Mouse (Mus musculus): Measurements from ENCODE around the gene Myh3.

DNA sequence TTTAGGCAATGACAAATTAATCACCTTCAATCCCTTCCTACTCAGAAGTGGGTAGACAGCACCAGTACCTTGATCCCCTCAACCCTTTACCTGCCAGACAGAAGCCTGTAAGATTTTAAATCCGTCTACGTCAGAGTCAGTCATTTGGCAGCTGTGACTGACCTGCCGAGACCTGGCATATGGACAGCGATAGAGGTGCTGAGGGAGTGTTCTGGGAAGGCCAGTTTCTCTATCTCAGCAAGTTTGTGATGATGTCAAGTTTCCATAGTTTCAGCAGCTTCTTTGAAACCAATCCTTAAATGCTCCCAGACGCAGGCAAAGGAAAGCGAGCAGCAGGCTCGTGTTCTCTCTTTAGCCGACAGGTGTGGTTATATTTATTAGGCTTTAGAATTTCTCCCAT is 61.5 kb downstream of the Myh3 start:
- no peak for TF ChIP-seq CTCF (IDR thresholded peaks at IDR 0.05; ENCODE audit: low read depth)
- no peak for TF ChIP-seq EP300 (IDR thresholded peaks at IDR 0.05; ENCODE audit: low read depth)

All from liver, embryonic 14.5 days (tissue).